Mouse (Mus musculus): ENCODE results near the gene Bach1. TPM values are rescaled to one million over a fixed set of nuclear protein-coding genes. Genes with fewer than 3 reads are reported as not detected.

Gene Bach1
- polyA plus RNA-seq, 1 experiment from 2014 or later = 23.4 TPM

DNA sequence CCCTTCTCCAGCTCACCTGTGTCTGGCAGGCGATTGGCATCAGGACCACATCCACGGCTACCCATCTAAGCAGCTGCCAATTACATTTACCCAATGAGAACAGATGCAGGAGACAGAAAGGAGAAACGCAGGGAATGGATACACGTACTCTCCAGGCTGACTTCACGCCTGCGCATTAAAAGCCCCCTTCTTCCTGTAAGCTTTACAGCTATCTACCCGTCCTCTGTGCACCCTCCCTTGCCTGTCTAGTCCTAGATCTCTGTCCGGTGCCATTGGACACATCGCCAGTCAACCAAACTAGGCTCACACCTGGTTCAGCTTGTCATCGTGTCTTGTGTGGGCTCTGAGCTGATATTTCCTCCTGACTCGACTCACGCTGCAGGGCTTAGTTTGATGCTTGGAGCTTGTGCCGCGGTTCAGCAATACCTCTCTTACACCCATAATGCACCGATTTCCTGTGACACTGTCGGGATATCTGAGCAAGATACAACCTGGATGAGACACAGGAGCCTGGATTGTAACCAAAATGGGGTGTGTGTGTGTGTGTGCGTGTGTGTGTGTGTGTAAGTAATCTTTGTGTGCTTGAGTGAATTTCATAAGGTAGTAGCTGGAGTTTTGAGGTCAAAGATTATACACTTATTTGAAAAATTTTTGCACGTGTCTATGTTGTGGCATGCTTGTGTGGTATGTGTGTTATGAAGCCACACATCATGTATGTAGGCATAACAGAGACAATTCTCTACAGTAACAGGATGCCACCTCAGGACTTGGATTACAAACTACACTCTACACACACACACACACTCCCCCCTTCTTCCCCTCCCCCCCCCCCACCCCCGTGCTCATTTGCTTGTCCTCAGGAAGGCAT is 32.8 kb upstream of the Bach1 start:
- no peak overlapping the region for H3K9ac ChIP-seq
- no peak overlapping the region for H3K27ac ChIP-seq
- no peaks in the 10 kb centered on the region for H3K36me3 ChIP-seq
- no peaks in the 10 kb centered on the region for H3K9me3 ChIP-seq
- no peak overlapping the region for H3K4me2 ChIP-seq (replicated peaks)
- H3K4me1 ChIP-seq = no peaks in the 10 kb centered on the region
- no peaks in the 10 kb centered on the region for H3K27me3 ChIP-seq (replicated peaks)
- H3K4me3 ChIP-seq = no peak overlapping the region
- ATAC-seq (ENCODE audit: low FRiP score, low read depth) = no peak
- WGBS = 87% methylated on average over 19 of the region's 19 CpGs

DNA sequence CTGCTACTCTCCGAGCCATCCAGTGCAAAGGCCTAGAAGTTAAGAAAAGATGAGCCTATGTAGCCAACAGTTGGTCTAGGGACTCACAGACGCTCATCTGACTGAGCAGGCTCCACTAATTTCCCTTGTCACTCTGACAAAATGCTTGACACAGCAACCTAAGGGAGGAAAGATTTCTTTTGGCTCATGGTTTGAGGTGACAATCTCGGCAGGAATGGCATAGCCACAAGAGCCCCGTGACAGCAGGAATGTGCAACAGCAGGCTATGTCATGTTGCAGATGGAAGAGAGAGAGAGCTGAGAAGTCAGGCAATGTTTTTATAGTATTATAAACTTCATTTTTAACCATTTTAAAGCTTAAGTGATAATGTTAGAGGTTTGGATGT is 32.1 kb upstream of the Bach1 start:
- Histone ChIP-seq H3K9me3 (no peaks in the 10 kb centered on the region), H3K4me1 (no peaks in the 10 kb centered on the region), H3K4me3 (no peak overlapping the region), H3K9ac (no peak overlapping the region), H3K36me3 (no peaks in the 10 kb centered on the region), H3K27ac (no peak overlapping the region), H3K4me2 (replicated peaks) (no peak overlapping the region), H3K27me3 (replicated peaks) (no peaks in the 10 kb centered on the region)
- ATAC-seq (ENCODE audit: low FRiP score, low read depth) = no peak
- 87% methylated on average over 4 of the region's 4 CpGs for WGBS

DNA sequence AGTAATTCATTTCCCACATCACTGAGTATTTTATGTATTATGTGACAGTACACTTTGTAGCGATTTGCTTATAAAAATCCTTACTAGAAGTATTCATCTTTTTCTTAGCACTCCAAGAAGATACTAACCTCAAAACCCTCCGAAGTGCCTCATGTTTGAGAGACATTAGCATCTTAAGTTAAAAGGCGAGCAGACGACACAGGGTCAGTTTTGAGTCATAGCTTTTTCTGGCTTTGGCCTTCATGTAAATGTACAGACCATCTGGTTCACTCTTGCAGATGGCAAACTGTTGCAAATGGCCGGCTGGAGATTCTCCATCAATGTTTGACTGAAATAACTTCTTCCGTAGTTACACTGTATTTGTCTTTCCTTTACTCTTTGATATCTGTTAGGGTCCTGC is 30.7 kb upstream of the Bach1 start:
- Histone ChIP-seq H3K4me2 (replicated peaks) (no peak overlapping the region), H3K9ac (no peak overlapping the region), H3K36me3 (no peaks in the 10 kb centered on the region), H3K9me3 (no peaks in the 10 kb centered on the region), H3K27me3 (replicated peaks) (no peaks in the 10 kb centered on the region), H3K27ac (no peak overlapping the region), H3K4me1 (no peaks in the 10 kb centered on the region), H3K4me3 (no peak overlapping the region)
- 90% methylated on average over 6 of the region's 6 CpGs for WGBS
- no peak for ATAC-seq (ENCODE audit: low FRiP score, low read depth)

DNA sequence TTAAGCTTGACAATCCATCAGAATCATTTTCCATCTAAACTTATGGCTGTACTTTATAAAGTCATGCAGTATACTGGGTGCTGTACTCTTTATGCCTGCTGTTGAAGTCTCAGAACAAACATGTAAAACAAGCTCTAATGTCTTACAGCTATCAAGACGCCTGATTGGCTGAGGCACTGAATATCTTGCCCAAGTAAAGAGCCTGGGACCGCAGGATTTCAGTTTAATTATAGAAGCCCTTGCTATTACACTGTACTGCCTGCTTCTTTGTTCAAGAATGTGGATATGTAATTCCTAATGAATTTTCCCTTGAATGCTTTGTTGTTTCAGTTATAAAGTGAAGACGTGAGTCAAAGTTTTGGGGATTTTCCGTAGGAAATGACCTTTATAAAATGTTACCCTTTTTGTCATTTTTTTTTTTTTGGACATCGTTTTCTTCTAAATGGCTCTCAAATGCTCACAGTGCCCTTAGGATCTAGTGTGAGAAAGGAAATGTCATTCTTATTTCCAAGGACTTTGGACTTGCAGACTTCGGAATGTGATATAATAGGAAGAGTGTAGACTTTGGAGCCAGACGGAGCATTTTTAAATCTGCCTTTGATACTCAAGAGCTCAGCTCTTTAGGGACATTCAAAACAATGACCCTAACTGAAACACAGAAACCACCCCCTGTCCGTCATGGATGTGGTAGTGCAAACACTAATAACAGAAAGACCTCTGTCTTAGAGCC is 28.5 kb upstream of the Bach1 start:
- Histone ChIP-seq H3K4me2 (replicated peaks) (no peak overlapping the region), H3K36me3 (no peaks in the 10 kb centered on the region), H3K9me3 (no peaks in the 10 kb centered on the region), H3K27me3 (replicated peaks) (no peaks in the 10 kb centered on the region), H3K9ac (no peak overlapping the region), H3K4me1 (no peaks in the 10 kb centered on the region), H3K27ac (no peak overlapping the region), H3K4me3 (no peak overlapping the region)
- no peak for ATAC-seq (ENCODE audit: low FRiP score, low read depth)
- WGBS = 86% methylated on average over 8 of the region's 8 CpGs

DNA sequence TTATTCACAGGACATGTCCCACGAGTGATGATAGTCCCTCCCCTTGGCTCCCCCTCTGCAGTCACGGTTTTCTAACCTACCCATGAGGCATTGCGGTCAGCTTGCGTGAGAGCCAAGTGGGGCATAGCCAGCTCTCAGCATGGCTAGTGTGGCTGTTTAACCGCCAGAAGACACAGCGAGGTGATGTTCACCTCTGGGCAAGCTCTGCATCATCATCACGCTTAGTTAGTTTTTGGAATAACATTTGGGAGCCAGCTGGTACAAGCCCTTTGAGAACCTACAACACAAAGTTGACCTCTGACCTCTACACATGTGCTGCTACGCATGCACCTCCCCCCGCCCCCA is 28.0 kb upstream of the Bach1 start:
- no peak for ATAC-seq (ENCODE audit: low FRiP score, low read depth)
- 81% methylated on average over 9 of the region's 9 CpGs for WGBS
- Histone ChIP-seq H3K4me1 (no peaks in the 10 kb centered on the region), H3K9me3 (no peaks in the 10 kb centered on the region), H3K4me3 (no peak overlapping the region), H3K4me2 (replicated peaks) (no peak overlapping the region), H3K36me3 (no peaks in the 10 kb centered on the region), H3K27ac (no peak overlapping the region), H3K27me3 (replicated peaks) (no peaks in the 10 kb centered on the region), H3K9ac (no peak overlapping the region)

DNA sequence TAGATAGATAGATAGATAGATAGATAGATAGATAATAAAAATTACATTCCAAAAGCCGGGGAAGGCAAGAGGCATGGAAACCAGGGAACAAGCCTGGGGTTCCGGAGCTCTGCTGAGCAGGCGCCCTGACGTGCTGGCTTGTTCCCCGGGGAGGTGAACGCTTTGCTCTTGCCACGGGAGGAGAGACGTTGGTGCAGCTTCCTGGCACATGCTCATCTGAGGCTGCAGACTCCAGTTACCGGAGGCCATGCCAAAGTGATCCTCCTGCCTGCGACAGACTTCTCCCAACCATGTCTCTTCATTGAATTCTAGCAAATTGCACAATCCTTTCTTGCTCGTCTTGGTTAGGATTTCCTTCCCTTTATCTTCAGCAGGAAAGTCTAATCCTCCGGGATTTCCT is 27.4 kb upstream of the Bach1 start:
- Histone ChIP-seq H3K27me3 (replicated peaks) (no peaks in the 10 kb centered on the region), H3K27ac (no peak overlapping the region), H3K36me3 (no peaks in the 10 kb centered on the region), H3K4me3 (no peak overlapping the region), H3K9me3 (no peaks in the 10 kb centered on the region), H3K4me1 (no peaks in the 10 kb centered on the region), H3K4me2 (replicated peaks) (no peak overlapping the region), H3K9ac (no peak overlapping the region)
- 90% methylated on average over 12 of the region's 12 CpGs for WGBS
- ATAC-seq (ENCODE audit: low FRiP score, low read depth) = no peak

DNA sequence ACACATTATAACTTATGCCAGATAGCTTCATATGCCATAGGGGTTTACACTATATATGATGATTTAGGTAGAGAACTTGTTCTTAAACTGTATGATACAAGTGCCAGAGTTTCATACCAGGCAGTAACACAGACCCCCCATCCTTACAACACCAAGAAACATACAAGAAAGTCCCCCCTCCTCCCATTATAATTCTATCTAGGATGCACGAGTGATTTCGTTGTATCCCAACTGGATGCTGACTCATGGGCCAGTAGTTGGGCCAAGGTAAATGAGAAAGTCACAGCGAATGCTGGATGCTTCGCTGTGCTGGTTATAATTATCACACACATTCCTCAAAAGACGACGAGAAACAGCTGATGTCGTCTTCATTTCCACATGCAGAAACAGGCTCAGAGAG is 25.6 kb upstream of the Bach1 start:
- Histone ChIP-seq H3K36me3 (no peaks in the 10 kb centered on the region), H3K4me1 (no peaks in the 10 kb centered on the region), H3K4me2 (replicated peaks) (no peak overlapping the region), H3K9ac (no peak overlapping the region), H3K4me3 (no peak overlapping the region), H3K27ac (no peak overlapping the region), H3K9me3 (no peaks in the 10 kb centered on the region), H3K27me3 (replicated peaks) (no peaks in the 10 kb centered on the region)
- WGBS = 89% methylated on average over 7 of the region's 7 CpGs
- no peak for ATAC-seq (ENCODE audit: low FRiP score, low read depth)

DNA sequence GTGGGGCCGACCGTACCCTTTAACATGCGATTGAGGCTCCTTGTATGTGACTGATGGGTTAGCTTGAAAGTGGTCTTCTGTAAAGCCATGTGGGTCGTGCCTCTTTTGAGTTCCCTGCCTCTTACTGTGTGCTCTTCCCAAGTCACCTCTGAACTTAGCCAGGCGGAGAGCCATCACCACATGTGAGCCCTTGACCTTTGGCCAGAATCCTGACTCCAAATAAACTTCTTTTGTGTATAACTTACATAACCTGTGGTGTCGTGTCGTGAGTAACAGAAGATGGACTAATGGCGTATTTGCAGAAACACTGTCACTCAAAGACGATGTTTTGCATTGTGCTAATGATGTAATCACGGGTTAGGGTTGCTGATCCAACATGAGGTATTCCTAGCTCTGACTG is 22.6 kb upstream of the Bach1 start:
- no peaks in the 10 kb centered on the region for H3K27me3 ChIP-seq (replicated peaks)
- H3K4me3 ChIP-seq = no peak overlapping the region
- ATAC-seq (ENCODE audit: low FRiP score, low read depth) = no peak
- WGBS = 85% methylated on average over 10 of the region's 10 CpGs
- no peak overlapping the region for H3K9ac ChIP-seq
- H3K4me2 ChIP-seq (replicated peaks) = no peak overlapping the region
- no peaks in the 10 kb centered on the region for H3K4me1 ChIP-seq
- H3K27ac ChIP-seq = no peak overlapping the region
- H3K36me3 ChIP-seq = no peaks in the 10 kb centered on the region
- no peaks in the 10 kb centered on the region for H3K9me3 ChIP-seq

DNA sequence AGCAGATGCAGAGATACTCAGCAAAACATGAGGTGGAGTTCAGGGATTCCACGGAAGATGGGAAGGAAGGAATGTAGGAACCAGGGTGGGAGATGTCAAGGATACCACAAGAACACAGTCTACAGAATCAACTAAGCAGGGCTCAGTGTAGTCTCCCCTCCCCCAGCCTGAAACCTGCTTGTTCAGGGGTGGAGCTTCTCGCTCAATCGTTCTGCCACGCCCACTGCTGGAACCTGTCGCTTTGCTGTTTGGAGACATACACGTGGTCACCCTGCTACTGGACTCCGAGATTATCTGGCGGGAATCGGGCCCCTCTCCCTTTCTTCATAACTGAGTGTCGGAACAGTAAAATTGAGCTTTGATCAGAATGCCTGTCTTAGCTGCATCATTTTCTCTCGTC is 20.1 kb upstream of the Bach1 start:
- Histone ChIP-seq H3K9me3 (no peaks in the 10 kb centered on the region), H3K9ac (no peak overlapping the region), H3K36me3 (no peaks in the 10 kb centered on the region), H3K27ac (no peak overlapping the region), H3K27me3 (replicated peaks) (no peaks in the 10 kb centered on the region), H3K4me1 (no peaks in the 10 kb centered on the region), H3K4me3 (no peak overlapping the region), H3K4me2 (replicated peaks) (no peak overlapping the region)
- ATAC-seq (ENCODE audit: low FRiP score, low read depth) = no peak
- WGBS = 75% methylated on average over 11 of the region's 11 CpGs

DNA sequence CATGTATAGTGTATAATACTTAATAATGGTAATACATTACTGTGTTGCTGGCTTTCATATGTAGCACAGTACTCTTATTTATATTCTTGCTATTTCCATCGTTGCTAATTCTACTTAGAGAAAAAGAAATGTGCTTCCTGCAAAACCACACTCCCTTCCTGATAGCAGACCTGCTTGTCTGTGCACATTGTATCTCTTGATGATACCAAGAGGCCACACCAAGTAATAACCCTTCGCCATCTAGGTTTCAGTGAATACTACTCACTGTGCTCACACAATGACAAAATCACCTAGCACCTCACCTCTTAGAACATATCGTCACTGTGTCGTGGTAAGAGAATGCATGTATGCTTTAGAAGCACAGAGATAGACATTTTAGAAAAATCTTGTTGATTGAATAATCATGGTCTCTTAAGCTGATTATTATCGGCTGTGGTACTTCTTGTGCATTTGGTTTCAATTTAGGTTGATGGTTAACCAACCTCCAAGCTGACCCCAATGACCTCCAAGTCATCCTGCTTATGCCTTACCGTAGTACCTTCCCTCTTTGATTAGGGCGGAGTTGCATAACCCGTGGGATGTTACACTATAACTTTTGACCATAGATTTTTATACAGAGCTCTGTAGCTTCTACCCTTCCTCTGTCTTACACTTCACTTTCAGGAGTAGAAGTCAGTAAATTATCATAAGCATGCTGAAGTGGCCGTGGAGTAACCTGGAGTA is 17.7 kb upstream of the Bach1 start:
- H3K36me3 ChIP-seq = no peaks in the 10 kb centered on the region
- H3K4me2 ChIP-seq (replicated peaks) = no peak overlapping the region
- H3K27ac ChIP-seq = no peak overlapping the region
- no peak overlapping the region for H3K4me3 ChIP-seq
- no peaks in the 10 kb centered on the region for H3K4me1 ChIP-seq
- no peak for ATAC-seq (ENCODE audit: low FRiP score, low read depth)
- H3K27me3 ChIP-seq (replicated peaks) = no peaks in the 10 kb centered on the region
- H3K9ac ChIP-seq = no peak overlapping the region
- no peaks in the 10 kb centered on the region for H3K9me3 ChIP-seq
- 92% methylated on average over 9 of the region's 9 CpGs for WGBS

DNA sequence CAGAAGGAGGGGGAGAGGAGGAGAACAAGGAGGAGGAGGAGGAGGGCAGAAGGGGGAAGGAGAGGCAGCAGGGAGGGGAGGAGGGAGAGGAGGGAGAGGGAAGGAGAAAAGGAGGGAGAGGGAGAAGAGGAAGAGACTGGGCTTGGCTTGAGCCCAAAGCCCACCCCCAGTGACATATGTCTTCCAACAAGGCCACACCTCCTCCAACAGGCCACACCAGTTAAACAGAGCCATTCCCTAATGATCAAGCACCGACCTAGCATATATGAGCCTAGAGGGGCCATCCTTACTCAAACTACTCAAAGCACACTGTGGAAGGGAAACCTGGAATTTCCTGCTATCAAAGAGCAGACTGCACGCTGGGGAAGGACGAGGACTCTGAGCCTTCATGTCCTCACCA is 16.9 kb upstream of the Bach1 start:
- no peak for ATAC-seq (ENCODE audit: low FRiP score, low read depth)
- 60% methylated on average over 3 of the region's 3 CpGs for WGBS

DNA sequence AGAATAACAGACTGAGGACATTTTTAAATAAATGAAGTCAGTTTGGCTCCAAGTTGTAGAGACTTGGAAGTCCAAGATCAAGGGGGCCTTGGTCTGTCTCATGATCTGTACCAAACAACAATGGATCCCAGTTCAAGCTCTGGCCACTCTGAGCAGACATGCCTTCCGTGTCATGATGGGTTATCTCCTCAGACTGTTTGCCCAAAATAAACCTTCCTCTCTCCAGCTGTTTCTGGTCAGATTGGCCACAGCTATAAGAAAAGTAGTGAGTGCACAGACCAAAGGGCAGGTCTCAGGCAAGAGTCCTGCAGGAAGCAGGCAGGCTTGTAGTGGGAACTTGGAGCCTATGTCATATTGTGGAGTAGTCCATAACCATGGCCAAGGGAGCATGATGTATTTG is 12.3 kb upstream of the Bach1 start:
- H3K9me3 ChIP-seq = no peaks in the 10 kb centered on the region
- ATAC-seq (ENCODE audit: low FRiP score, low read depth) = no peak
- WGBS = 92% methylated on average over 1 of the region's 1 CpGs

More for the DNA sequence above, 16.9 kb upstream of the Bach1 start:
- no peak overlapping the region for H3K27ac ChIP-seq
- no peak overlapping the region for H3K4me3 ChIP-seq
- H3K9ac ChIP-seq = no peak overlapping the region
- H3K27me3 ChIP-seq (replicated peaks) = no peaks in the 10 kb centered on the region
- no peaks in the 10 kb centered on the region for H3K36me3 ChIP-seq
- H3K4me2 ChIP-seq (replicated peaks) = no peak overlapping the region
- no peaks in the 10 kb centered on the region for H3K9me3 ChIP-seq
- no peaks in the 10 kb centered on the region for H3K4me1 ChIP-seq

More for the DNA sequence above, 12.3 kb upstream of the Bach1 start:
- H3K4me1 ChIP-seq = no peaks in the 10 kb centered on the region
- H3K4me3 ChIP-seq = no peak overlapping the region
- H3K4me2 ChIP-seq (replicated peaks) = no peak overlapping the region
- no peaks in the 10 kb centered on the region for H3K27me3 ChIP-seq (replicated peaks)
- H3K27ac ChIP-seq = no peak overlapping the region
- no peak overlapping the region for H3K9ac ChIP-seq
- no peaks in the 10 kb centered on the region for H3K36me3 ChIP-seq

Measured in neural tube, embryonic 12.5 days (tissue).